Comparison of ENCODE assay signal across 10 mouse cellular contexts in genomic region chr2:55306387-55306786, GRCm38 (mm10).
DNase-seq lines count a peak whose midpoint lies in the region; ATAC-seq and TF ChIP-seq lines count a peak whose summit lies in the region.
"Had no signal": no experiment of that assay in that cellular context is flagged by ENCODE, and none has a peak within 500 bp of the region (broad histone marks: within the 10 kb centered on the region; RNA-seq: fewer than 3 reads in every experiment).

No protein-coding gene starts in this region.

- no peaks in the 10 kb centered on the region for H3K36me3 ChIP-seq in forebrain, embryonic 14.5 days (ENCODE audit: control insufficient read depth, insufficient read depth, low read length)
- H3K36me3 ChIP-seq in forebrain, embryonic 12.5 days (replicated peaks), result no peaks in the 10 kb centered on the region
- H3K36me3 ChIP-seq in limb, embryonic 14.5 days (ENCODE audit: control insufficient read depth, insufficient read depth, low read length), result no peaks in the 10 kb centered on the region
- no peaks in the 10 kb centered on the region for H3K36me3 ChIP-seq in limb, embryonic 10.5 days
- H3K36me3 ChIP-seq: G1E; limb, embryonic 15.5 days had no signal

- no peak overlapping the region for H3K4me3 ChIP-seq in forebrain, embryonic 14.5 days (ENCODE audit: low read depth, low read length)
- no peak overlapping the region for H3K4me3 ChIP-seq in forebrain, embryonic 12.5 days (replicated peaks)
- no peak overlapping the region for H3K4me3 ChIP-seq in limb, embryonic 14.5 days (replicated peaks; ENCODE audit: low read length)
- H3K4me3 ChIP-seq in limb, embryonic 10.5 days, result no peak overlapping the region
- H3K4me3 ChIP-seq: limb, embryonic 15.5 days had no signal

- no peak for TF ChIP-seq POLR2A in limb, embryonic 14.5 days (IDR thresholded peaks at IDR 0.05; ENCODE audit: borderline replicate concordance, extremely low read depth, insufficient read depth, insufficient read length)

- H3K4me2 ChIP-seq in forebrain, embryonic 14.5 days (ENCODE audit: low read length), result no peak overlapping the region
- no peak overlapping the region for H3K4me2 ChIP-seq in forebrain, embryonic 12.5 days
- no peak overlapping the region for H3K4me2 ChIP-seq in limb, embryonic 14.5 days (replicated peaks; ENCODE audit: low read depth, low read length, severe bottlenecking)
- H3K4me2 ChIP-seq: limb, embryonic 15.5 days had no signal

- H3K9ac ChIP-seq in forebrain, embryonic 14.5 days (ENCODE audit: low read length), result no peak overlapping the region
- no peak overlapping the region for H3K9ac ChIP-seq in forebrain, embryonic 12.5 days
- no peak overlapping the region for H3K9ac ChIP-seq in limb, embryonic 14.5 days (ENCODE audit: low read depth, low read length, severe bottlenecking)
- H3K9ac ChIP-seq: limb, embryonic 15.5 days had no signal

- H3K27me3 ChIP-seq in forebrain, embryonic 14.5 days (replicated peaks; ENCODE audit: control insufficient read depth, insufficient read depth, low read length), result no peaks in the 10 kb centered on the region
- H3K27me3 ChIP-seq in forebrain, embryonic 12.5 days, result no peaks in the 10 kb centered on the region
- no peaks in the 10 kb centered on the region for H3K27me3 ChIP-seq in limb, embryonic 14.5 days (ENCODE audit: control insufficient read depth, insufficient read depth, low read length)
- no peaks in the 10 kb centered on the region for H3K27me3 ChIP-seq in limb, embryonic 10.5 days (ENCODE audit: low read depth, poor library complexity, severe bottlenecking)
- H3K27me3 ChIP-seq: limb, embryonic 15.5 days had no signal

- ATAC-seq in forebrain, embryonic 14.5 days, result no peak
- ATAC-seq in forebrain, embryonic 12.5 days (ENCODE audit: low FRiP score), result no peak
- no peak for ATAC-seq in limb, embryonic 14.5 days (ENCODE audit: low FRiP score, low read depth)
- ATAC-seq in monocyte, adult 5-6 weeks (replicated peaks; ENCODE audit: insufficient number of reproducible peaks, low FRiP score, low TSS enrichment, poor library complexity, severe bottlenecking), result no peak

- DNase-seq in forebrain, embryonic 14.5 days (ENCODE audit: low spot score), result peak; percentile 40
- DNase-seq in limb, embryonic 14.5 days (ENCODE audit: low spot score), result peak; percentile 12
- DNase-seq in limb, embryonic 10.5 days (ENCODE audit: low spot score), result no peak
- peak; percentile 25 for DNase-seq in R1 (ENCODE audit: low read depth, low spot score)
- peak; percentile 8 for DNase-seq in kidney, postnatal 14 days
- DNase-seq in urinary bladder, postnatal 14 days (ENCODE audit: low spot score), result no peak

- H3K4me1 ChIP-seq in forebrain, embryonic 14.5 days (ENCODE audit: control insufficient read depth, insufficient read depth, low read length), result no peaks in the 10 kb centered on the region
- no peaks in the 10 kb centered on the region for H3K4me1 ChIP-seq in forebrain, embryonic 12.5 days
- no peaks in the 10 kb centered on the region for H3K4me1 ChIP-seq in limb, embryonic 14.5 days (ENCODE audit: control insufficient read depth, insufficient read depth, low read length)
- no peaks in the 10 kb centered on the region for H3K4me1 ChIP-seq in limb, embryonic 10.5 days
- H3K4me1 ChIP-seq: limb, embryonic 15.5 days had no signal

- H3K9me3 ChIP-seq in forebrain, embryonic 14.5 days (replicated peaks; ENCODE audit: control insufficient read depth, low read length), result no peaks in the 10 kb centered on the region
- H3K9me3 ChIP-seq in forebrain, embryonic 12.5 days, result no peaks in the 10 kb centered on the region
- no peaks in the 10 kb centered on the region for H3K9me3 ChIP-seq in limb, embryonic 14.5 days (ENCODE audit: control insufficient read depth, low read length)
- H3K9me3 ChIP-seq in limb, embryonic 10.5 days (replicated peaks), result no peaks in the 10 kb centered on the region
- H3K9me3 ChIP-seq: G1E; limb, embryonic 15.5 days had no signal

- no peak overlapping the region for H3K27ac ChIP-seq in forebrain, embryonic 14.5 days (ENCODE audit: low read depth, low read length)
- H3K27ac ChIP-seq in forebrain, embryonic 12.5 days, result no peak overlapping the region
- H3K27ac ChIP-seq in limb, embryonic 14.5 days (replicated peaks; ENCODE audit: low read depth, low read length), result no peak overlapping the region
- H3K27ac ChIP-seq in limb, embryonic 10.5 days, result no peak overlapping the region
- H3K27ac ChIP-seq: limb, embryonic 15.5 days had no signal

Comparison
In these comparisons a context has a peak if more than half of its experiments do, and no peak if none do; other contexts are left out.
1. DNase-seq: peak in forebrain, embryonic 14.5 days (single experiment), limb, embryonic 14.5 days (single experiment), R1 (single experiment) and kidney, postnatal 14 days (single experiment); none in limb, embryonic 10.5 days (single experiment) and urinary bladder, postnatal 14 days (single experiment).